Mouse (Mus musculus) urinary bladder, postnatal 14 days (tissue): ENCODE measurements at regions not wholly inside any gene's neighbourhood (a gene's known extent, or its start where the extent isn't known, plus 50 kb on each side); places are given as distances from the start of the nearest gene placed in this dataset.

Experiments used
- DNase-seq: peaks from one replicate; pipeline ENCODE4 v3.0.0; 2021; ENCODE audit warnings: low spot score

DNA sequence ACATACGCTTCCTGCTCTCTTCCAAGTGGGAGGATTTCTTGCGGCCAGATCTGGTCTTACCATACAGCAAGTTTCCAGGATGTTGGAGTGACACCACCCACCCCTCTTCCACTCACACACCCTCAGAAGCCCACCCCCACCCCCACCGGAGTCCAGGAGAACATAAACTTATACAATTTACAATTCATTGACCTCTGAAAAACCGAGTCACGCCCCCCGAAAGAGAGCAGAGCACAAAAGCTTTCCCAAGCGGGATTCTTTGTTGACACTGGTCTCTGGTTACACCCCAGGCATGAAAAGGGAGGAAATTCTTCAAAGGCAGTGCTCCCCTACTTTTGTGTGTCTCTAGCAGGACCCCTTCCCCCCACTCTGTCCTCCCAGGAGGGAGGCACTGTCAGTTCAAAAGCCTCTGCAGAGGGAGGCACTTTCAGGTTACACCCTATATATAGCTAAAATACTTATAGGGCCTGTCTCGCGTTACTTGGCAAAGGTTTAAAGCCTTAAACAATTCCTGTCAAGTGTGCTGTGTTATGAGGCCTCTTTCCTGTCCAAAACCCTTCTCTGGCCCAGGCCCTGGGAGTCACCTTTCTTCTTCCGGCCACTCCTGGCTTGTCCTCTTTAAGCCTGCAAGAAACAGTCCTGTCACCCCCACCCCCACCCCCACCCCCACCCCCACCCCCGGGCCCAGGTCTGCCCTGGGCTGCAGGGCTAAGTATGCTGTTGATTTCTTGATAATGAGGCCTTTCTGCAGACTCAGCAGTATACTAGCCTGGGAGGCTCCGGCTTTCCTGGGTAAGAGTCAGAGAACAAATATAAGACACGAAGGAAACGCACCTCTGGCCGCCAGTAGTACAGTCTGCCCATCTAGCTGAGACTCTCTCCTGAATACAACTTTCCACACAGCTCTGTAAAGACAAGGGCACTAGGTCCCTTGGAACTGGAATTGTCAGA, 63.6 kb upstream of the Klf3 start:
- DNase-seq, result no peak

DNA sequence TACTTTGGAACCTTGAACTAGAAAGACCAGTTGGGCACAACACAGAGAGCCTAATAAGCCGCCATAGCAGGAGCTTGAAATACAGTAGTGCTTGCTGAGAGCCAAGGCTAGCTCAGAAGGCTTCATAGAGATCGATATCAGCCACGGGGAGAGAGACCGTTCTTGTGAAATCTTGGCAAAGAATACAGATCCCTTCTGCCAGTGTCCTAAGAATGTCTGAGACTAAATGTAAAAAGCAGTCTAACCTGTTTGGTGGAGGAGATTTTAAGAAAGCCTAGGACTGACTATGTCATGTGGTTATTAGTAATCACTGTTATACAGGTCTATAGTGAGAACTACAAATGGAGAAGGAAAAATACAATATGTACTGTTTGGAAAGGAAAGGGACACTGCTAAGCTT, 59.1 kb upstream of the Klf3 start:
- DNase-seq, result no peak

DNA sequence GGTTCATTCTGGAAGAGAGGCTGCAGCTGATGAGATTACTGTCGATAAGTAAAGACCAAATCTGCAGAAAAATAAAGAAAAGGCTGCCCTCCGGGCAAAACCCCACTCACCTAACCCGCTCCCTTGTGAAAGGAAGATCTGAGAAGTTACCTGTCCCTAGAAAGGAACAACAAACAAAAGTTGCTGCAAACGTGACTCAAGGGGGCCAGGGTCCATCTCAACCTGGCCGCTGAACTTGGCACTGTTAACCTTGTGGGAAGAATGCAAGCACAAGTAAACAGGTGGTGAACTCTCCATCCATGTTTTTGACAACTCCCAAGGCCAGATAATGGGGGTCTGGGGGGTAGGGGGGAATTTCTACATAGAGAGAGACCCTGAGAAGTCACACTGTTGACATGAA, 58.7 kb upstream of the Klf3 start:
- no peak for DNase-seq

DNA sequence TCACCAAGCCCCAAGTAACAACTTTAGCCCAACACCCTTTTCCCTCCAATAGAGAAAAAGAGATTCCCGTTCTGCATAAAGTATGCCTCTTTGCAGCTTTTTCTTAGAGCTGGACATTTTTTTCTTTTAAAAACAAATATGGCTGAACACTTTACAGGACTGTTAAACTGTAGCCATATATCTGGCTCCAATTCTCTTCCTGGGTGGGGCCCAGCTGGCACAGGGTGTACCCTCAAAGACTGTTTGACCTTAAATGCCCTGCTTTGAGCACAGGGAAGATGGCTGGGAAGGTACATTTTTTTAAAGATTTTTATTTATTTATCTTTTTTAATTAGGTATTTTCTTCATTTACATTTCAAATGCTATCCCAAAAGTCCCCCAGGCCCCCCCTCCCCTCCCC, 55.7 kb upstream of the Klf3 start:
- DNase-seq, result no peak

DNA sequence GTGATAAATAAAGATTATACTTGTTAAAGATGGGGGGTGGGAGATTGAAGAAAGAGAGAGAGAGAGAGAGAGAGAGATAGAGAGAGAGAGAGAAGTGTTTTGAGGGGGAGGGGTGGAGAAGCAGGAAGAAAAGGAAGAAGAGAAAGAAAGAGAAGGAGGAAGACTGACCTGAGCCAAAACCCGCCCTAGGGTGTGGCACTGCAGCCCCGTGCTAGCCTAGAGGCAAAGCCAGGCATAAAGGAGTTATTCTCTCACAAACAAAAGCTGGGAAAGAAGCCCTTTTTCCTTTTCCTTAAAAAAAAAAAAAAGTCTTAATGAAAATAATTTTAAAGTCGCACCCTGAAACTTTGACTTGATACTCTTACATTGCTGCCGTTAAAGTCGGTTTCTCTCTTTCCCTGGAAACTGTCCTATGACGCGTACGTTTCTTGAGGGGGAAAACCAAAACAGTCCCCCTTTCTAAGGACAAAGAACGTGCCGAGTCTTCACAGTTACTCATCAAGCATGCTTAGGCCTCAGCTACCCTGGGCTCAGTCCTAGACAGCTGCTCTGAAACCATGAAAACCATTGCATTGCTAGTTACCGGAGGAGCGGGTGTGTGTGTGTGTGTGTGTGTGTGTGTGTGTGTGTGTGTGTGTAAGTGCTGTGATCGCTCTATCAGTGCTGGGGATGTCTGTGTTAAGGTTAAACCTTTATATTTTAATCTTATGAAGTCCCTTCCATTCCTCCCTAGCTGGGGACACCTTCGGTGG, 53.6 kb upstream of the Klf3 start:
- peak; percentile 28 for DNase-seq

DNA sequence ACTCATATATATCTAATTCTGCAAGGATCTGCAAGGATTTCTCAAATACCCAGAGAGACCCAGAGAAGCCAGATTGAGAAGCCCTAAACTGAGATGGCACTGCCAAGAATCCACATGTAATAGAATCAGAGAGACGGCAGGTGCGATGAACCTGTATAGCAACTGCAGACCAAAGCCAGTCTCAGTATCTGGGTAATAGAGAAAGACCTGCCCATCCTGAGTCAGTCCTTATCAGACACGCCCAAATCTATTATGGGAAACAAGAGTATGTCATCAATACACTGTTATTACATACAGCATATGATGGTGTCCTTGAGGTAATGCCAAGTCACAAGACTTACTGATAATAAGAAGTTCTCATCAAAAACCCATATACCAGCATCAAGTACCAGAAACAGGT, 52.8 kb upstream of the Klf3 start:
- DNase-seq, result no peak

DNA sequence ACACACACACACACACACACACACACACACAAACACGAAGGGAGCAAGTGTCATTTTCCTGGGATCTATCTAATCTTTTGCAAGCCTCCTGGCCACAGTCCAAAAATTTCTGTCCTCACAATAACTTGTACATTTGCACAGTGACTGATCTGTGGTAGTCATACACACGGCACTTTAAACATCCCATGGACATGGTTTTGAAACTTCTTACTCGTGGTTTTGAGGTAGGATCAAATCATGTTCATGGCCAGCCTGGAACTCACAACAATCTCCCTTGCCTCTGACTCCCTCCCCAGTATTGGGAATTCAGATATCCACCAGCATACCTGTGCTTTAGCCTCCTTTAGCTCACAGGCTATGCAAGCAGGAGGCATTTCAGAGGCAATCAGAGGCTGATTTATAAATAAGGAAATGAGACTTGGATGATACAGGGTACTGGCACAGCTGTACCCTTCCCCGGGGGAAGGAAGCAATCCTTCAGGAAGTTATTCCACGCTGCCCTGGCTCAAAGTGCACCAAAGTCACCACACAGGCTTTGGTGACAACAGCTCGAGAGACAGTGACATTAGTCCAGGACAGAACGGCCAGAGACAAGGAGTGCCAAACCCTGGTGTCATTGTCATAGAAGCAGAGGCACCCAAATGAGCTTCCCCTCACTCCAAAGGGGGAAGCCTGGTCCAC, 52.1 kb upstream of the Klf3 start:
- DNase-seq, result no peak

DNA sequence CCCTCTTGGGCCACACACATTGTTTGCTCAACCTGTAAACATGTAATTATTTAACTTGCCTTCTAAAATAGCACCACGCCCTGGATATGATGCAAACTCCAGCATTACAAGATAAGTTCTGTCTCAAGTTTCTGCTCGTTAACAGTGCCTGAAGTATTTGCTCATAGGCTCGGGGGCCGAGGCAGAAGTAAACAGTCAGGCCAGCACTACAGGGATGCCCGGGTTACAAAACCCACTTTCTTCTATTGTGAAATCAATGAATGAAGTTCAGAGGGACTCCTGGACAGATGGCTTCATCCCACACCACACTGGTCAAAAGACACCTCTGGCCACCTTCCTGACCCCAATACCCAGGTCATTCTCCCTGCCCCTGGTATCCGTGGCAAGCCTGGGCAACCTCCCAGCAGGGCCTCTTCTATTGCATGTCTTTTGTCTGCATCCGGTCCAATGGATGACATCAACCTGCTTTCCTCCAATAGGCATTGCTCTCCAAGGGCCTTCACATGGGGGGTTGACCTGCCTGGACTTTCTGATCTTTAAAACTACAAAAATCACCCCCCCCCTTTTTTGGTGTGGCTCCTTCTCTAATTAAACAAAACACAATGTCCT, 49.9 kb upstream of the Klf3 start:
- DNase-seq, result peak; percentile 8
